Mouse (Mus musculus) layer of hippocampus, postnatal 25 days (tissue): ENCODE measurements at regions not wholly inside any gene's neighbourhood (a gene's known extent, or its start where the extent isn't known, plus 50 kb on each side); places are given as distances from the start of the nearest gene placed in this dataset.

Experiments
- DNase-seq, 2 experiments: peaks; one replicate each; pipeline ENCODE4 v3.0.0; 2022; ENCODE audit warnings: mixed read lengths in 2 of 2, low spot score in 1 of 2; ENCODE audit errors: extremely low spot score in 1 of 2

- DNase-seq = no peak
Observed at GRCm38 (mm10) chr13:44411781-44412496, 317.3 kb upstream of the Jarid2 start.

GRCm38 (mm10) chr13:44413305-44413704 lies 316.0 kb upstream of the Jarid2 start:
- DNase-seq = no peak

GRCm38 (mm10) chr13:44415971-44416370 lies 313.3 kb upstream of the Jarid2 start:
- DNase-seq = no peak

GRCm38 (mm10) chr13:44416986-44417385 lies 312.3 kb upstream of the Jarid2 start:
- no peak for DNase-seq

- no peak for DNase-seq
Observed at GRCm38 (mm10) chr13:44419056-44419455, 310.2 kb upstream of the Jarid2 start.

- no peak for DNase-seq
Observed at GRCm38 (mm10) chr13:44419472-44420226, 309.6 kb upstream of the Jarid2 start.

GRCm38 (mm10) chr13:44420227-44420592 lies 309.1 kb upstream of the Jarid2 start:
- DNase-seq = no peak

GRCm38 (mm10) chr13:44420941-44421340 lies 308.3 kb upstream of the Jarid2 start:
- no peak for DNase-seq

GRCm38 (mm10) chr13:44421426-44421825 lies 307.8 kb upstream of the Jarid2 start:
- DNase-seq = no peak

- no peak for DNase-seq
Observed at GRCm38 (mm10) chr13:44421922-44422321, 307.4 kb upstream of the Jarid2 start.

- no peak for DNase-seq
Observed at GRCm38 (mm10) chr13:44430492-44430891, 298.8 kb upstream of the Jarid2 start.

- DNase-seq = no peak
Observed at GRCm38 (mm10) chr13:44437709-44438108, 291.6 kb upstream of the Jarid2 start.

- DNase-seq = no peak
Observed at GRCm38 (mm10) chr13:44441061-44441460, 288.2 kb upstream of the Jarid2 start.

- DNase-seq = no peak
Observed at GRCm38 (mm10) chr13:44449216-44449830, 280.0 kb upstream of the Jarid2 start.

GRCm38 (mm10) chr13:44451224-44451623 lies 278.1 kb upstream of the Jarid2 start:
- no peak for DNase-seq

GRCm38 (mm10) chr13:44453131-44453530 lies 276.1 kb upstream of the Jarid2 start:
- no peak for DNase-seq

GRCm38 (mm10) chr13:44454136-44454535 lies 275.1 kb upstream of the Jarid2 start:
- no peak for DNase-seq

- no peak for DNase-seq
Observed at GRCm38 (mm10) chr13:44455193-44455592, 274.1 kb upstream of the Jarid2 start.

GRCm38 (mm10) chr13:44458744-44459143 lies 270.5 kb upstream of the Jarid2 start:
- DNase-seq = no peak

GRCm38 (mm10) chr13:44459148-44459547 lies 270.1 kb upstream of the Jarid2 start:
- DNase-seq = no peak

- DNase-seq = no peak
Observed at GRCm38 (mm10) chr13:44463675-44464074, 265.6 kb upstream of the Jarid2 start.

GRCm38 (mm10) chr13:44465567-44465966 lies 263.7 kb upstream of the Jarid2 start:
- DNase-seq = no peak
